Mouse (Mus musculus) MEL (cell line): Measurements from ENCODE around the gene Mroh7. TPM values are rescaled to one million over a fixed set of nuclear protein-coding genes. Genes with fewer than 3 reads are reported as not detected.
A peak's percentile ranks its signal among the peaks of the same experiment; 100 is the strongest.
"Not testable (repeated sequence)": the region's sequence is repeated elsewhere in the genome, so short reads cannot be mapped to it uniquely, and the experiment has no call there.

Source experiments
- DNase-seq: peaks from one replicate; pipeline ENCODE4 v3.0.0; 2011; ENCODE audit warnings: low read depth, low spot score
- H3K27ac ChIP-seq: 2 replicates; pipeline ENCODE4 v1.5.1; 2012; ENCODE audit warnings: low read depth, mild to moderate bottlenecking, control low read depth, low read length, moderate library complexity; ENCODE audit not compliant: control insufficient read depth
- H3K27me3 ChIP-seq, 2 experiments: fragments of 150-350 bp in 1 of 2; sonication (generic) in 1 of 2; 2 replicates each; pipeline ENCODE4 v1.6.1; 2012; ENCODE audit warnings: low read length in 2 of 2, mild to moderate bottlenecking in 2 of 2, improper control_type of control experiment in 1 of 2, moderate library complexity in 1 of 2; ENCODE audit not compliant: insufficient read depth in 2 of 2, control insufficient read depth in 1 of 2
- H3K36me3 ChIP-seq, 2 experiments: 2 replicates each; pipeline ENCODE4 v1.6.1; 2012 to 2014; ENCODE audit warnings: low read length in 2 of 2, improper control_type of control experiment in 1 of 2, inconsistent platforms in 1 of 2, mild to moderate bottlenecking in 1 of 2; ENCODE audit not compliant: insufficient read depth in 2 of 2, control insufficient read depth in 1 of 2
- H3K4me1 ChIP-seq, 2 experiments: fragments of 150-350 bp in 1 of 2; sonication (generic) in 1 of 2; 2 replicates each; pipeline ENCODE4 v1.6.1; 2012; ENCODE audit warnings: low read length in 2 of 2, improper control_type of control experiment in 1 of 2, mild to moderate bottlenecking in 1 of 2; ENCODE audit not compliant: insufficient read depth in 2 of 2, control insufficient read depth in 1 of 2
- H3K4me3 ChIP-seq, 2 experiments: fragments of 150-350 bp in 1 of 2; sonication (generic) in 1 of 2; 2 replicates each; pipeline ENCODE4 v1.5.1; 2012; ENCODE audit warnings: low read depth in 2 of 2, low read length in 2 of 2, mild to moderate bottlenecking in 2 of 2, moderate library complexity in 2 of 2, control low read depth in 1 of 2, improper control_type of control experiment in 1 of 2; ENCODE audit not compliant: control insufficient read depth in 1 of 2, insufficient read depth in 1 of 2
- H3K79me2 ChIP-seq: 2 replicates; pipeline ENCODE4 v1.6.1; 2012; ENCODE audit warnings: mild to moderate bottlenecking, low read length, moderate library complexity; ENCODE audit not compliant: control insufficient read depth, poor library complexity, insufficient read depth
- H3K9ac ChIP-seq: 2 replicates; pipeline ENCODE4 v1.6.1; 2012; ENCODE audit warnings: low read depth, mild to moderate bottlenecking, control low read depth, low read length, moderate library complexity; ENCODE audit not compliant: control insufficient read depth, poor library complexity, severe bottlenecking
- H3K9me3 ChIP-seq: fragments of 150-350 bp; sonication (generic); replicated peaks from 2 replicates; pipeline ENCODE4 v1.6.1; 2012; ENCODE audit warnings: mild to moderate bottlenecking, low read length, improper control_type of control experiment, moderate library complexity; ENCODE audit not compliant: insufficient read depth
- BHLHE40 ChIP-seq: IDR thresholded peaks from 2 replicates; pipeline ENCODE4 v1.6.1; 2012; ENCODE audit warnings: low read depth, mild to moderate bottlenecking, inconsistent platforms, low read length, improper control_type of control experiment, borderline replicate concordance
- CHD1 ChIP-seq: IDR thresholded peaks from 2 replicates; pipeline ENCODE4 v1.6.1; 2012; ENCODE audit warnings: low read depth, mild to moderate bottlenecking, inconsistent platforms, low read length, improper control_type of control experiment
- CTCF ChIP-seq, 3 experiments: IDR thresholded peaks in 2 of 3; conservative IDR thresholded peaks in 1 of 3; 2 replicates each; pipeline ENCODE4 v1.5.1; 2011 to 2012; ENCODE audit warnings: low read length in 3 of 3, low read depth in 2 of 3, mild to moderate bottlenecking in 2 of 3, improper control_type of control experiment in 1 of 3, inconsistent platforms in 1 of 3, mixed read lengths in 1 of 3, moderate library complexity in 1 of 3; ENCODE audit not compliant: control insufficient read depth in 1 of 3, insufficient read depth in 1 of 3, poor library complexity in 1 of 3, severe bottlenecking in 1 of 3
- EP300 ChIP-seq, 2 experiments: IDR thresholded peaks; 2 replicates each; pipeline ENCODE4 v1.6.1; 2011; ENCODE audit warnings: improper control_type of control experiment in 2 of 2, low read length in 2 of 2, low read depth in 1 of 2, mild to moderate bottlenecking in 1 of 2
- MEF2A ChIP-seq: IDR thresholded peaks from 2 replicates; pipeline ENCODE4 v1.6.1; 2014; ENCODE audit warnings: low read depth, mild to moderate bottlenecking, inconsistent platforms, low read length, improper control_type of control experiment; ENCODE audit not compliant: poor library complexity, insufficient replicate concordance, severe bottlenecking; ENCODE audit errors: extremely low read depth
- RAD21 ChIP-seq: IDR thresholded peaks from 2 replicates; pipeline ENCODE4 v1.6.1; 2011; ENCODE audit warnings: mild to moderate bottlenecking, low read depth, low read length, improper control_type of control experiment
- SMC3 ChIP-seq: IDR thresholded peaks from 2 replicates; pipeline ENCODE4 v1.6.1; 2011; ENCODE audit warnings: low read depth, low read length, improper control_type of control experiment
- TAL1 ChIP-seq: IDR thresholded peaks from 2 replicates; pipeline ENCODE4 v1.6.1; 2012; ENCODE audit warnings: mild to moderate bottlenecking, inconsistent platforms, low read length, moderate library complexity, mixed read lengths
- TCF12 ChIP-seq: IDR thresholded peaks from 2 replicates; pipeline ENCODE4 v1.6.1; 2014; ENCODE audit warnings: low read depth, mild to moderate bottlenecking, inconsistent platforms, low read length, improper control_type of control experiment, moderate library complexity
- ZKSCAN1 ChIP-seq: IDR thresholded peaks from 2 replicates; pipeline ENCODE4 v1.6.1; 2012; ENCODE audit warnings: low read depth, mild to moderate bottlenecking, inconsistent platforms, low read length, improper control_type of control experiment, moderate library complexity
- ZMIZ1 ChIP-seq: IDR thresholded peaks from 2 replicates; pipeline ENCODE4 v1.6.1; 2012; ENCODE audit warnings: low read depth, mild to moderate bottlenecking, inconsistent platforms, low read length, improper control_type of control experiment, moderate library complexity
- polyA plus RNA-seq, 2 experiments: library from polyadenylated mRNA; stranded (reverse) in 1 of 2; unstranded in 1 of 2; fragments of >175 nt in 1 of 2; fragments of >200 nt in 1 of 2; gene quantifications; 2 replicates each; pipeline versions ENCODE4 v1.2.1 to v1.2.4; 2012; ENCODE audit warnings: low replicate concordance in 2 of 2, low read depth in 1 of 2; ENCODE audit not compliant: insufficient read length in 2 of 2, insufficient read depth in 1 of 2, missing spikeins in 1 of 2
- total RNA-seq: library from RNA; depleted of rRNA; stranded (reverse); fragments of 300-350 nt; gene quantifications from 2 replicates; pipeline ENCODE4 v1.2.3, GENCODE M21; 2012

The Mroh7 gene
- total and polyA plus RNA-seq, 3 experiments = 0.03 TPM; not detected in 2

DNA sequence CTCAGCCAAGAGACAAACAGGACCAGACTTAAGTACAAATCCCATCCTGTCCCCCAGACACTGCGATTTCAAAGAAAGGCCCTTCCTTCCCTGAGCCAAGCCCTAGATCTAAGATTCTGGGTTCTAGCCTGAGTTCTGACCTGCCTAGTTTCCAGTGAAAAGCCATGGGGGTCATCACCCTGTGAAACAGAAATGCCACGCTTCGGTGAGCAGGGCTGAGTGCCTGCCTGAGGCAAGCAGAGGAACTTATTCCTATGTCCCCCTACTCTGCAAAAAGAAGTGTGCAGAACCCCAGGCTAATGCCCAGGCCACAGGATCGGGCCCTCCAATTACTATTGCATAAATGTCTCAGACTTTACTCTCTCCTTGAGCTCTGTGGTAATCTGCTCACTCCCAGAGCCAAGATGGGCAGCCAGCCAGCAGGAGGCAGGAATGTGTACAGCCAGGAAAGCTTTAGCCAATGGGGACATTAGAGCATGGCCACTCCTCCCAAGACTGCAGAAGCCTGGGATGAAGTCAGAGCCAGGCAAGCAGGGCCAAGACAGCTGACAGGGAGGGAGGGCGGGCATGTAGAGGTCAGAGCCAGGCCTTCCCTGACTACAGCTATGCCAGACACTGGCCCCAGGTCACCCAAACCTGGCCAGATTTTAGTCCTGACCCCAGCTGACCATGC lies 47.5 kb upstream of the Mroh7 start:
- Histone ChIP-seq H3K9me3 (no peaks in the 10 kb centered on the region), H3K27ac (no peak overlapping the region), H3K4me1 (no peaks in the 10 kb centered on the region), H3K9ac (no peak overlapping the region), H3K27me3 (no peaks in the 10 kb centered on the region), H3K4me3 (no peak overlapping the region), H3K79me2 (no peaks in the 10 kb centered on the region)
- no peak for DNase-seq
- TF ChIP-seq EP300 (IDR thresholded peaks at IDR 0.05; ENCODE audit: low read depth in 1 of 2, low read length in 2 of 2) = no peak
- TF ChIP-seq MEF2A = no peak
- TF ChIP-seq, all 39 proteins: peak for 0
- no peaks in the 10 kb centered on the region for H3K36me3 ChIP-seq

DNA sequence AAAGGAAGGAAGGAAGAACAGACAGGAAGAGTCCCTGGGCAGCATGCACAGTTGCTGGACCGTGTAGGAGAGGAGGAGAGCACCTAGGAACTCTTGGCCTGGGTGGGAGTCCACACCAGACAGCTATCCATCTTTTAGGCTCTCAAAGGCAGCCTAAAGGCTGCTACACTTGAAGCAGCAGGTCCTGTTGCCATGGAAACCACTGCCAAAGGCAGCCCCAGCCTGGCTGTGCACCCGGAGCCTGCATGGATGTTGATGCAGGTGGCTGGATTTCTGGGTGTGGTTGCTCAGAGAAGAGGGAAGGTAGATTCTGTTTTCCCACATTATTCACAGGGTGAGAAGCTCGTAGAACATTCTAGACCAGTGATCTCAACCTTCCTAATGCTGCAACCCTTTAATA lies 46.3 kb upstream of the Mroh7 start:
- H3K27ac ChIP-seq = no peak overlapping the region
- H3K79me2 ChIP-seq = no peaks in the 10 kb centered on the region
- no peak for TF ChIP-seq ZKSCAN1
- no peak for TF ChIP-seq TCF12
- TF ChIP-seq BHLHE40 = no peak
- TF ChIP-seq EP300 (IDR thresholded peaks at IDR 0.05; ENCODE audit: low read depth in 1 of 2, low read length in 2 of 2) = no peak
- no peak for TF ChIP-seq CHD1
- no peak for TF ChIP-seq ZMIZ1
- TF ChIP-seq TAL1 = no peak
- TF ChIP-seq, all 39 proteins: peak for 0
- no peak overlapping the region for H3K9ac ChIP-seq
- H3K4me1 ChIP-seq = no peaks in the 10 kb centered on the region
- H3K4me3 ChIP-seq = no peak overlapping the region
- no peaks in the 10 kb centered on the region for H3K27me3 ChIP-seq
- no peaks in the 10 kb centered on the region for H3K9me3 ChIP-seq
- no peaks in the 10 kb centered on the region for H3K36me3 ChIP-seq
- DNase-seq = no peak

DNA sequence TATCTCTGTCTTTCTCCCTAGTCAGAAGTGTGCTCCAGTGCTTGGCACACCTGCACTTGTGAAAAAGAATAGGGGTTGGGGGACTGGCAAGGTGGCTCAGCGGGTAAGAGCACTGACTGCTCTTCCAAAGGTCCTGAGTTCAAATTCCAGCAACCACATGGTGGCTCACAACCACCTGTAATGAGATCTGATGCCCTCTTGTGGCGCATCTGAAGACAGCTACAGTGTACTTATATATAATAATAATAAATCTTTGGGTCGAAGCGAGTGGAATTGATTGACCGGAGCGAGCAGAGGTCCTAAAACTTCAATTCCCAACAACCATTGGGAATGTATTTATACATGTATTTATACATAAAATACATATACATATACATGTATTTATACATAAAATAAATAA lies 45.0 kb upstream of the Mroh7 start:
- not testable (repeated sequence) for H3K79me2 ChIP-seq, H3K36me3 ChIP-seq, H3K9ac ChIP-seq, H3K9me3 ChIP-seq, H3K27me3 ChIP-seq, H3K27ac ChIP-seq, DNase-seq, H3K4me3 ChIP-seq, H3K4me1 ChIP-seq
- TF ChIP-seq RAD21 (peak; percentile 2; the same call in 1 of the 2 replicates), SMC3 (peak; percentile 23; the same call in 1 of the 2 replicates), CTCF (IDR thresholded peaks at IDR 0.05 in 2 of 3, conservative IDR thresholded peaks at IDR 0.05 in 1 of 3; ENCODE audit: control insufficient read depth in 1 of 3, insufficient read depth in 1 of 3, low read depth in 2 of 3, low read length in 3 of 3, poor library complexity in 1 of 3, severe bottlenecking in 1 of 3) (peak in 1 of 3 experiments; percentile 27; a peak in 1 of 6 replicates)
